Mouse (Mus musculus): Measurements from ENCODE around the gene Id3. TPM values are rescaled to one million over a fixed set of nuclear protein-coding genes. Genes with fewer than 3 reads are reported as not detected.

Id3 gene
- polyA plus RNA-seq, 1 experiment from 2014 or later = 658 TPM

DNA sequence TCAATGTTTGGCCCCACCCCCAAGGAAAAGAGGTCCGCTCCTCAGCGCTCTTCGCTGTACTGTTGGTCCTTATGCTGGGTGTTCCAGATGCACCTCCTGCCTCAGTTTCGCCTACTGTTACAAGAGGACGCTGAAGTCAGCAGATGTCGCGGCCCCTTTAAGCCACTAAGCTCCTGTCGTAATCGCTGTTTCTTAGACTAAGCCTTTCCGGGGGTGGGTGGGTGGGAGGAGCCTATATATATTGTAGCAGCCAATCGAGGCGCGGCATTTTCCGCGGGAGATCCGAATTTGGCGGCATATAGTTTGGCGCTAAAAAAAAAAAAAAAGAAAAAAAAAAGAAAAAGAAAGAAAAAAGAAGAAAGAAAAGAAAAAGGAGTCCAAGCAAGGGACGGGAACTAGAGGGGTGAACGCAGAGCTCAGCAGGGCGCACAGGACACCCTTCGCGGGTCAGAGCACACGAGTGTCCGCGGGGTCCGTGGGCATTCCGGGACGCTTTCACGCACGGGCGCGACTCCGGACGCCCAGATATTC lies 28.8 kb downstream of the Id3 start, which contains the start of gene E2f2:
Gene E2f2, plus strand, starts transcription at position 384 of the 531 bp plus-strand sequence.
- H3K27ac ChIP-seq = peak within 1 kb of the TSS; percentile 78
- H3K9me3 ChIP-seq = no peaks in the 10 kb centered on the region
- under 1% methylated on average over 35 of the region's 35 CpGs for WGBS
- peaks cover 43% of the 10 kb centered on the region for H3K4me1 ChIP-seq (replicated peaks)
- H3K4me3 ChIP-seq (replicated peaks) = peak within 1 kb of the TSS; percentile 78
- no peak for ATAC-seq (ENCODE audit: insufficient number of reproducible peaks, insufficient read depth, low FRiP score, low TSS enrichment, low read depth)
- H3K4me2 ChIP-seq = peak within 1 kb of the TSS; percentile 97
- no peaks in the 10 kb centered on the region for H3K27me3 ChIP-seq
- no peaks in the 10 kb centered on the region for H3K36me3 ChIP-seq
- peak within 1 kb of the TSS; percentile 78 for H3K9ac ChIP-seq (replicated peaks)

DNA sequence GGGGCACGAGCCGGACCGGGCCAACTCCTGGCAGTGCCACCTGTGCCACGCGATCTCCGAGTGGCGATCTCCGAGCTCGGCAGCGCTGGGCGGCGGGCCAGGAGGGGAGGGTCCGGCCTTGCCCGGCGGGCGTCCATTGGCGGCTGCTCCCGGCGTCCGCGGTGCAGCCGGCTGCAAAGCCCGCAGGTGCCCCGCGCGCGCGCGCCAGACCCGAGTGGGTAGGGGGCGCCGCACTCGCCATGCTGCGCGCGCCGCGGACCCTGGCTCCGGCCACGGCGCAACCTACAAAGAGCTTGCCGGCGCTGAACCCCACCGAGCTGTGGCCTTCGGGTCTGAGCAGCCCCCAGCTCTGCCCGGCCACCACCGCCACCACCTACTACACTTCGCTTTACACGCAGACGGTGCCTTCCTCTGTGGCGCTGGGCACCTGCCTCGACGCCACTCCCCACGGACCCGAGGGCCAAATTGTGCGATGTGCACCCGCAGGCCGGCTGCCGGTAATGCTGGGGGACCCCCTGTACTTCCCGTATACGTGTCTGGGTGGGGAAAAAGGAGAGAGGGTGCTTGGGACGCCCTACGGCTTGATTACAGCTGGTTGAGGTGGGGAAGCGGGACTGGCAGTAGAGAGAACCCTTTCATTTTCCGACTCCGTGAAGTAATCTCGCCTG lies 29.4 kb downstream of the Id3 start:
- 0% methylated on average over 51 of the region's 67 CpGs for WGBS
- no peak for ATAC-seq (ENCODE audit: insufficient number of reproducible peaks, insufficient read depth, low FRiP score, low TSS enrichment, low read depth)
- peaks cover 49% of the 10 kb centered on the region for H3K4me1 ChIP-seq (replicated peaks)

DNA sequence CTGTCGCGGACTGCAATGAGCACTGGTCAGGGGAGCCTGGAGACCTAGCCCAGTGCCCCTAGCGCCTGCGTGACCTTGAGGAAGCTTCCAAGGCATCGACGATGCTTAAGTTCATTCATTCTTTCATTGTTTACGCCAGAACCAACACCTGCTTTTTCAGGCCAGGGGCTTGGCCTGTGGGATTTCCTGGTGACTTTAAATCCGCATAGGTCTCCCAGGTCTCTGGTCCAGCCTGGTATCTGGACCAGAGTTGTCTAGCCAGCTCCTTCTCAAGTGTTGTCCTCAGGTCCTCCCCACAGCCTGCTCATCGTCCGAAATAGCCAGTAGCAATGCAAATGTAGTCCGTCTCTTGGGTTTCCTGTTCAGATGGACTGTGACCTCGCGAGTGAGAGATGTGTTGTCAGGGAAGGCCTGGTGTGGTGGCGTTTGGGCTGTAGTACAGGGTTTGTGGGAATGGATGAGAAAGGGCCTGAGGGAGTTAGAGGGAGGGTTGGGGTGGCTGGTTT lies 30.0 kb downstream of the Id3 start:
- H3K36me3 ChIP-seq = 0 out of 2 replicates have a peak, but pooled peaks cover 4% of the 10 kb centered on the region
- H3K4me2 ChIP-seq = peak overlapping the region; percentile 97
- H3K4me3 ChIP-seq (replicated peaks) = peak overlapping the region; percentile 78
- peaks cover 55% of the 10 kb centered on the region for H3K4me1 ChIP-seq (replicated peaks)
- no peaks in the 10 kb centered on the region for H3K27me3 ChIP-seq
- 4% methylated on average over 14 of the region's 14 CpGs for WGBS
- ATAC-seq (ENCODE audit: insufficient number of reproducible peaks, insufficient read depth, low FRiP score, low TSS enrichment, low read depth) = no peak
- peak overlapping the region; percentile 78 for H3K9ac ChIP-seq (replicated peaks)
- peak overlapping the region; percentile 78 for H3K27ac ChIP-seq
- H3K9me3 ChIP-seq = no peaks in the 10 kb centered on the region

More for the DNA sequence above, 29.4 kb downstream of the Id3 start:
- H3K4me3 ChIP-seq (replicated peaks) = peak overlapping the region; percentile 78
- no peaks in the 10 kb centered on the region for H3K36me3 ChIP-seq
- no peaks in the 10 kb centered on the region for H3K9me3 ChIP-seq
- peak overlapping the region; percentile 97 for H3K4me2 ChIP-seq
- H3K9ac ChIP-seq (replicated peaks) = peak overlapping the region; percentile 78
- no peaks in the 10 kb centered on the region for H3K27me3 ChIP-seq
- peak overlapping the region; percentile 78 for H3K27ac ChIP-seq

DNA sequence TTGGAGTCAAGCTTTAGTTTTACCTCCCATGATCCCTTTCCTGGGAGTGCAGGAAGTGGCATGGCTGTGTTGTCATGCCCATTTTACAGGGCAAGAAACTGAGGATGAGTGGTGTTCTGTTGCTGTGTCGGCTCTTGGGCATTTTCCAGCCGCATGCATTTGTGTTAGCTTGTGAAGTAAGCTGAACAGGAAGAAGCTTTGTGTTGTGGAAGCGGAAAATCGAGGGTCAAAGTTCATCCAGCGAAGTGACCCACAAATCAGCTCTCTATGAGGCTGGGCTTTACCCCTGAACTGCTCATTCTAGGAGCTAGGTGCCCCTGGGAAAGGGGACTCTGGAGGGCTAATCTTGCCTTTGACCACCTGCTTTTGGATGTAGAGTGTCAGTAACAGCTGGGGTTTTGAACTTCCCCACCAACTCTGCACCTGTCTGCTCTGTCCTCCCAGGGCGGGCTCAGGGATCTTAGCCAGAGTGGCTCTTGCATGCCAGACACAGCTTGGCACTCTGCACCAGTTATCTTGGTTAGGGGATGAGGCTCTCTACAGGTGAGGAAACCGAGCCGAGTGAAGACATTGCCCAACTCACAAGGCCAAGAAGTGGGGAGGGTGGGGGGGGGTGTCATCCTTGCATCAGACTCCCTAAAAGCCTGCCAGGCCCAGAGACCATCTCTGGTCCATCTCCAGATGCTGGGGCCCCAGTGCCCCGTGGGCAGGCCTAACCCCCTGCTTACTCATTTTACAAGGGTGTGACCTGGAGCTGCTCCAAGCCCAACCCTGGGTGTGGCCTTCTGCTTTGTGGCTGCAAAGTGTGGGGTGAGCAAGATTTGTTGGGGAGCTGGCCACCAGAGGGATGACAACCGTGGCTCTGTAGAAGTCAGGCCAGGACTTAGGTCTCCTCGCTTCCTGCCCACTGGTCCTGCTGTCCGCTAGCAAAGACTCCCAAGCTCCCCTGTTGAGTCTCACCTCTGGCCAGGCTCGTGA lies 31.2 kb downstream of the Id3 start:
- no peaks in the 10 kb centered on the region for H3K27me3 ChIP-seq
- H3K9me3 ChIP-seq = no peaks in the 10 kb centered on the region
- 69% methylated on average over 13 of the region's 13 CpGs for WGBS
- H3K4me3 ChIP-seq (replicated peaks) = peak overlapping the region; percentile 78; the same call in 1 of the 2 replicates
- H3K27ac ChIP-seq = no peak overlapping the region; the same call in none of the 2 replicates
- peak overlapping the region; percentile 27 for H3K9ac ChIP-seq (replicated peaks)
- H3K36me3 ChIP-seq = 0 out of 2 replicates have a peak, but pooled peaks cover 7% of the 10 kb centered on the region
- H3K4me1 ChIP-seq (replicated peaks) = peaks cover 56% of the 10 kb centered on the region
- ATAC-seq (ENCODE audit: insufficient number of reproducible peaks, insufficient read depth, low FRiP score, low TSS enrichment, low read depth) = no peak
- peak overlapping the region; percentile 97 for H3K4me2 ChIP-seq

DNA sequence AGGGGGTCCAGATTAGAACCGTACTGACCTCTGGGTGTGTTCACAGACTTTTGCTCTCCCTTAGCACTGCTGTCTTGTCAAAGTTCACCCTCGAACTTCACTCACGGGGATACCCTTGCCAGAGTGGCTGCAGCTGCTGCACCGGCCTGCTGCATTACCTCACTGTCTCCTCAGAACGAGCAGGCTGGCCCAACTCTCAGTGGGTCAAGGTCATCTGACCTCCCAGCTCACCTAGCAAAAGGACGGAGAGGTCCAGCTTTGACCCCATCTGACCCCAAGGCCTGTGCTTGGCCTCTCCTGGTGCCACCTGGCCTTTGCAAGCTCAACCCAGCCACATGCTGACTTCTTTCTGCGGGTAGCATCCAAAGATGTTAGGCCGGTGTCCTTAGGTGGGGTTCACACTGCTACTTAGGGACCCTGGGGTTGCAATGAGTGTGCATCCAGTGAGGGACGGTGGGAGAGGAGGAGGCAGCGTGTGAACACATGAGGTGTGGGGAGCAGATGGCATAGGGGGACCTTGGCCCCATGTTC lies 32.8 kb downstream of the Id3 start:
- WGBS = 66% methylated on average over 10 of the region's 10 CpGs
- Histone ChIP-seq H3K36me3 (0 out of 2 replicates have a peak, but pooled peaks cover 9% of the 10 kb centered on the region), H3K4me1 (replicated peaks) (peaks cover 72% of the 10 kb centered on the region), H3K9me3 (no peaks in the 10 kb centered on the region), H3K4me3 (replicated peaks) (no peak overlapping the region; the same call in 1 of the 2 replicates), H3K4me2 (no peak overlapping the region), H3K27ac (no peak overlapping the region), H3K9ac (replicated peaks) (no peak overlapping the region), H3K27me3 (no peaks in the 10 kb centered on the region)
- no peak for ATAC-seq (ENCODE audit: insufficient number of reproducible peaks, insufficient read depth, low FRiP score, low TSS enrichment, low read depth)

DNA sequence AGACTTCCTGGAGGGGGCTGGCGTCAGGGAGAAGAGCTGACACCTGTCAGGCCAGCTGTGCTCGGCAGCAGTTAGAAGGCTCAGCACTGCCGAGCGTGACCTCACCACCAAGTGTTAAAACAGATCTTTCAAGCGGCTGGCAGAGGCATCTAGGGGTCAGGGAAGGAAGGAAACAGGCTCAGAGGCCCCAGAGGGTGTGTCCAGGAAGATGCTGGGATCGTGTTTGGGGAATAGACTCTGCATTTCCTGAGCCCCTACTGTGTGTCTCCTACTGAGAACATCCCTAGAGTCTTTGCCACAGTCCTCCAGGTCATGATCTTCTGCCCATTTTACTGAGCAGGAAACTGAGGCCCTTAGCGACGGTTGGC lies 33.9 kb downstream of the Id3 start:
- Histone ChIP-seq H3K4me3 (replicated peaks) (no peak overlapping the region), H3K27ac (0 out of 2 replicates have a peak overlapping the region, but pooled peaks have one; percentile 35)

DNA sequence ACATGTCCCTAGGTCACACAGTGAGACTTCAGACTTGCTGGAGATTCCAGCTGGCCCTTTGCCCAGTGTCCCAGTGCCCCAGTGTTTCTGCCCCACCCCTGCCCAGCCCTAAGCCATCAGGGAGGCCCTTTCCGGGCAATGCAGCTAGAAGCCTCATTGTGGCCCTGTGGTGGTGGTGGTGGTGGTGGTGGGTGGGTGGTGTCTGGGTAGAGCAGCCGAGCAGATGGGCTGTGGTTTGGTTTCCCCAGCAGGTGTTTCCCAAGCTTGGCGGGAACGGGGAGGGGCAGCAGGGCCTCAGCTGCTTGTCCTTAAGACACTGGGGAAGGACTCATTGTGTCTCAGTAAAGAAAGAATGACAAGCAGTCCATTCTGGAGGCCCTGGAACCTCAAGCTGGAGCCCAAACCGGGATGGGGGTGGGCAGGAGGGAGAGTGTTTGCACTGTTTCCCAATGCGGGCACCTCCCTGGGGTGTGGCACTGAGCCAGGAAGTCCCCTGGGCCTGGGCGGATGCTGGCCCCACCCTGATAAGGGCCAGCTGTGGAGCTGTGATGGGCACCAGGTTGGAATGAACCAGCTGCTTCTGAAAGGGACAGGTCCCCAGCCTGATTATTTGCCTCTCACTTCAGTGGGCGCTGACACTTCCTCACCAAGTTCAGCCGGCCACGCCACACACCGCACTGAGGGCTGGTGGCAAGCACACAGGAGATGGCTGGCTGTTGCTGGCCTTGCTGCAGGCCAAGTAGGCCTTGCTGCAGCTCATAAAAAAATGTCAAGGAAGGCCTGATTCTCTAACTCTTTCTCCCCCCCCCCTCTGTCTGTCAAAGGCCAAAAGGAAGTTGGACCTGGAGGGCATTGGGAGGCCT lies 34.5 kb downstream of the Id3 start:
- Histone ChIP-seq H3K36me3 (0 out of 2 replicates have a peak, but pooled peaks cover 9% of the 10 kb centered on the region), H3K9me3 (no peaks in the 10 kb centered on the region), H3K4me1 (replicated peaks) (peaks cover 70% of the 10 kb centered on the region), H3K4me2 (peak overlapping the region; percentile 2; the same call in 1 of the 2 replicates), H3K27me3 (no peaks in the 10 kb centered on the region), H3K9ac (replicated peaks) (no peak overlapping the region), H3K4me3 (replicated peaks) (no peak overlapping the region), H3K27ac (peak overlapping the region; percentile 35; the same call in 1 of the 2 replicates)
- 71% methylated on average over 11 of the region's 11 CpGs for whole genome bisulfite sequencing
- no peak for ATAC-seq (ENCODE audit: insufficient number of reproducible peaks, insufficient read depth, low FRiP score, low TSS enrichment, low read depth)

More for the DNA sequence above, 33.9 kb downstream of the Id3 start:
- Histone ChIP-seq H3K27me3 (no peaks in the 10 kb centered on the region), H3K4me1 (replicated peaks) (peaks cover 71% of the 10 kb centered on the region), H3K36me3 (0 out of 2 replicates have a peak, but pooled peaks cover 9% of the 10 kb centered on the region), H3K9me3 (no peaks in the 10 kb centered on the region), H3K4me2 (peak overlapping the region; percentile 2; the same call in 1 of the 2 replicates), H3K9ac (replicated peaks) (no peak overlapping the region)
- WGBS = 46% methylated on average over 8 of the region's 8 CpGs
- no peak for ATAC-seq (ENCODE audit: insufficient number of reproducible peaks, insufficient read depth, low FRiP score, low TSS enrichment, low read depth)

DNA sequence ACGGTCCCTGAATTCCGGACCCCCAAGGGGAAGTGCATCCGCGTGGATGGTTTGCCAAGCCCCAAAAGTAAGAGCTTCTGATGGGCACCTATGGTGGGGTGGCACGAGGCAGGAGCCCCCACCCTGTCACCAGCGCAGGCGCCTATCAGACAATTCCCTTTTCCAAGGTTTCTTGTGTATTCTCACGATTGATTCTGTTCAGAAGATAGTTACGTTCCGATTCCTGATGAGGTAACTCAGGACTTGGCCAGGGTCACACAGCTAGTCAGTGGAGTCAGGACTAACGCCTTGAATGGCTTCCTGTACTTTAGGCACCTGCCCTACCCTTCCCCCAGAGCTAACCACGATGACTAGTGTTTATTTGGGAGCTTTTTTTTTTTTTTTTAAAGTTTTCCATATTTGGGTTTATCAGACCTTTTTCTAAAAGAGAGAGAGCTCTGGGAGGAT lies 35.2 kb downstream of the Id3 start:
- Histone ChIP-seq H3K4me1 (replicated peaks) (peaks cover 64% of the 10 kb centered on the region), H3K9me3 (no peaks in the 10 kb centered on the region), H3K4me3 (replicated peaks) (no peak overlapping the region), H3K9ac (replicated peaks) (no peak overlapping the region), H3K27me3 (no peaks in the 10 kb centered on the region), H3K27ac (peak overlapping the region; percentile 35; the same call in 1 of the 2 replicates), H3K4me2 (no peak overlapping the region), H3K36me3 (0 out of 2 replicates have a peak, but pooled peaks cover 9% of the 10 kb centered on the region)
- ATAC-seq (ENCODE audit: insufficient number of reproducible peaks, insufficient read depth, low FRiP score, low TSS enrichment, low read depth) = no peak
- WGBS = 85% methylated on average over 12 of the region's 12 CpGs

DNA sequence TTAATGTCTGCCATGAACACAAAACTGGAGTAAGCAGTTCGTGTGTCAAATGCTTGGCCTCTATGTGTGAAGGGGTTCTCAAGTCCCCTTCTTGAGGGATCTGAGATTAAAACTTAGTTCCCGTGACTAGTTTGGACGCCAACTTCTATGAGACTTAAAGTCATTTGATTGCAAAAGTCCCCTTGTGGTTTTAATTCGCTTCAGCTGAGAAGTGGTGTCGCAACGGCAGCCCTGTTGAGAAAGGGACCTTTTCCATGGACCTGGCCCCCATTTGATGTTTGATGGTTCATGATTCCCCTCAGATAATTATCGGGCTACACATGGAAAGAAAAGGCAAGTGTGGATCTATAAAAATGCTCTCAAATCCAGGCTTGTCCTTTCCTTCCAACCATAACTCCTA lies 36.2 kb downstream of the Id3 start:
- H3K9ac ChIP-seq (replicated peaks) = no peak overlapping the region
- WGBS = 86% methylated on average over 7 of the region's 7 CpGs
- H3K27ac ChIP-seq = no peak overlapping the region
- no peaks in the 10 kb centered on the region for H3K9me3 ChIP-seq
- peak overlapping the region; percentile 39 for H3K4me3 ChIP-seq (replicated peaks)
- H3K27me3 ChIP-seq = no peaks in the 10 kb centered on the region
- H3K4me2 ChIP-seq = peak overlapping the region; percentile 54; the same call in 1 of the 2 replicates
- peaks cover 14% of the 10 kb centered on the region; the same call in 1 of the 2 replicates for H3K36me3 ChIP-seq
- no peak for ATAC-seq (ENCODE audit: insufficient number of reproducible peaks, insufficient read depth, low FRiP score, low TSS enrichment, low read depth)
- peaks cover 55% of the 10 kb centered on the region for H3K4me1 ChIP-seq (replicated peaks)

Measured in limb, embryonic 12.5 days (tissue).